Mouse (Mus musculus): ENCODE data around the gene 3110021N24Rik. TPM values are rescaled to one million over a fixed set of nuclear protein-coding genes. Genes with fewer than 3 reads are reported as not detected.
"Not testable (repeated sequence)": the region's sequence is repeated elsewhere in the genome, so short reads cannot be mapped to it uniquely, and the experiment has no call there.

Gene 3110021N24Rik
- 0.09 and 0.14 TPM in 2 replicates for polyA plus RNA-seq (2012; rRNA removed)

- Histone ChIP-seq H3K4me1 (ENCODE audit: control insufficient read depth, insufficient read depth, low read length) (no peaks in the 10 kb centered on the region), H3K4me3 (replicated peaks; ENCODE audit: extremely low read depth, low read depth, low read length) (no peak within 1 kb of the TSS)
- DNase-seq, result no peak
- 89% methylated on average over 5 of the region's 5 CpGs for WGBS
- TF ChIP-seq CTCF (IDR thresholded peaks at IDR 0.05; ENCODE audit: insufficient read depth, low read length) (no peak), POLR2A (IDR thresholded peaks at IDR 0.05; ENCODE audit: borderline replicate concordance, extremely low read depth, low read depth, low read length) (no peak)
Observed at GRCm38 (mm10) chr4:108719349-108719748, at the start of gene 3110021N24Rik. Gene 3110021N24Rik (plus strand): TSS chr4:108719649.

GRCm38 (mm10) chr4:108686156-108686555, 33.3 kb upstream of the 3110021N24Rik start:
- 78% methylated on average over 3 of the region's 3 CpGs for WGBS

GRCm38 (mm10) chr4:108687098-108687497, 32.4 kb upstream of the 3110021N24Rik start:
- not testable (repeated sequence) for H3K4me1 ChIP-seq (ENCODE audit: control insufficient read depth, insufficient read depth, low read length); H3K4me3 ChIP-seq (replicated peaks; ENCODE audit: extremely low read depth, low read depth, low read length); DNase-seq
- WGBS, result 94% methylated on average over 6 of the region's 7 CpGs

More at GRCm38 (mm10) chr4:108686156-108686555, 33.3 kb upstream of the 3110021N24Rik start:
- DNase-seq, result no peak
- TF ChIP-seq CTCF (IDR thresholded peaks at IDR 0.05; ENCODE audit: insufficient read depth, low read length) (no peak), POLR2A (IDR thresholded peaks at IDR 0.05; ENCODE audit: borderline replicate concordance, extremely low read depth, low read depth, low read length) (no peak)
- Histone ChIP-seq H3K4me3 (replicated peaks; ENCODE audit: extremely low read depth, low read depth, low read length) (no peak overlapping the region), H3K4me1 (ENCODE audit: control insufficient read depth, insufficient read depth, low read length) (no peaks in the 10 kb centered on the region)

GRCm38 (mm10) chr4:108690479-108690878, 29.0 kb upstream of the 3110021N24Rik start:
- DNase-seq, result no peak
- 98% methylated on average over 3 of the region's 3 CpGs for WGBS
- Histone ChIP-seq H3K4me3 (replicated peaks; ENCODE audit: extremely low read depth, low read depth, low read length) (no peak overlapping the region), H3K4me1 (ENCODE audit: control insufficient read depth, insufficient read depth, low read length) (no peaks in the 10 kb centered on the region)
- TF ChIP-seq POLR2A (IDR thresholded peaks at IDR 0.05; ENCODE audit: borderline replicate concordance, extremely low read depth, low read depth, low read length) (no peak), CTCF (IDR thresholded peaks at IDR 0.05; ENCODE audit: insufficient read depth, low read length) (no peak)

- Histone ChIP-seq H3K4me1 (ENCODE audit: control insufficient read depth, insufficient read depth, low read length) (no peaks in the 10 kb centered on the region), H3K4me3 (replicated peaks; ENCODE audit: extremely low read depth, low read depth, low read length) (no peak overlapping the region)
- TF ChIP-seq POLR2A (IDR thresholded peaks at IDR 0.05; ENCODE audit: borderline replicate concordance, extremely low read depth, low read depth, low read length) (no peak), CTCF (IDR thresholded peaks at IDR 0.05; ENCODE audit: insufficient read depth, low read length) (no peak)
- DNase-seq, result no peak
Observed at GRCm38 (mm10) chr4:108691469-108691868, 28.0 kb upstream of the 3110021N24Rik start.

GRCm38 (mm10) chr4:108696934-108697333, 22.5 kb upstream of the 3110021N24Rik start:
- Histone ChIP-seq H3K4me1 (ENCODE audit: control insufficient read depth, insufficient read depth, low read length) (no peaks in the 10 kb centered on the region), H3K4me3 (replicated peaks; ENCODE audit: extremely low read depth, low read depth, low read length) (no peak overlapping the region)
- no peak for DNase-seq
- TF ChIP-seq CTCF (IDR thresholded peaks at IDR 0.05; ENCODE audit: insufficient read depth, low read length), result peak; percentile 42; the same call in 1 of the 2 replicates
- TF ChIP-seq POLR2A (IDR thresholded peaks at IDR 0.05; ENCODE audit: borderline replicate concordance, extremely low read depth, low read depth, low read length), result no peak
- 61% methylated on average over 3 of the region's 3 CpGs for WGBS

- WGBS, result 46% methylated on average over 5 of the region's 5 CpGs
- no peak for DNase-seq
- TF ChIP-seq POLR2A (IDR thresholded peaks at IDR 0.05; ENCODE audit: borderline replicate concordance, extremely low read depth, low read depth, low read length), result no peak
- no peak for TF ChIP-seq CTCF (IDR thresholded peaks at IDR 0.05; ENCODE audit: insufficient read depth, low read length)
Observed at GRCm38 (mm10) chr4:108708209-108708608, 11.2 kb upstream of the 3110021N24Rik start.

GRCm38 (mm10) chr4:108721245-108721784, 1.9 kb downstream of the 3110021N24Rik start:
- TF ChIP-seq POLR2A (IDR thresholded peaks at IDR 0.05; ENCODE audit: borderline replicate concordance, extremely low read depth, low read depth, low read length), result no peak
- TF ChIP-seq CTCF (IDR thresholded peaks at IDR 0.05; ENCODE audit: insufficient read depth, low read length), result no peak
- H3K4me1 ChIP-seq (ENCODE audit: control insufficient read depth, insufficient read depth, low read length), result no peaks in the 10 kb centered on the region
- H3K4me3 ChIP-seq (replicated peaks; ENCODE audit: extremely low read depth, low read depth, low read length), result no peak overlapping the region
- no peak for DNase-seq
- WGBS, result 65% methylated on average over 3 of the region's 3 CpGs

More at GRCm38 (mm10) chr4:108708209-108708608, 11.2 kb upstream of the 3110021N24Rik start:
- Histone ChIP-seq H3K4me1 (ENCODE audit: control insufficient read depth, insufficient read depth, low read length) (no peaks in the 10 kb centered on the region), H3K4me3 (replicated peaks; ENCODE audit: extremely low read depth, low read depth, low read length) (no peak overlapping the region)

- Histone ChIP-seq H3K4me1 (ENCODE audit: control insufficient read depth, insufficient read depth, low read length) (no peaks in the 10 kb centered on the region), H3K4me3 (replicated peaks; ENCODE audit: extremely low read depth, low read depth, low read length) (no peak overlapping the region)
- no peak for DNase-seq
- WGBS, result 90% methylated on average over 2 of the region's 2 CpGs
- no peak for TF ChIP-seq CTCF (IDR thresholded peaks at IDR 0.05; ENCODE audit: insufficient read depth, low read length)
- TF ChIP-seq POLR2A (IDR thresholded peaks at IDR 0.05; ENCODE audit: borderline replicate concordance, extremely low read depth, low read depth, low read length), result no peak
Observed at GRCm38 (mm10) chr4:108724102-108724501, 4.7 kb downstream of the 3110021N24Rik start.

GRCm38 (mm10) chr4:108730450-108730849, 11.0 kb downstream of the 3110021N24Rik start:
- Histone ChIP-seq H3K4me3 (replicated peaks; ENCODE audit: extremely low read depth, low read depth, low read length) (no peak overlapping the region), H3K4me1 (ENCODE audit: control insufficient read depth, insufficient read depth, low read length) (peaks cover 2% of the 10 kb centered on the region; the same call in 1 of the 2 replicates)
- WGBS, result 79% methylated on average over 1 of the region's 1 CpGs
- TF ChIP-seq POLR2A (IDR thresholded peaks at IDR 0.05; ENCODE audit: borderline replicate concordance, extremely low read depth, low read depth, low read length), result no peak
- no peak for TF ChIP-seq CTCF (IDR thresholded peaks at IDR 0.05; ENCODE audit: insufficient read depth, low read length)
- DNase-seq, result no peak

All from lung, adult 2 months (tissue).